Mouse (Mus musculus) forebrain, postnatal 0 days (tissue): ENCODE data around the gene Defb23. TPM values are rescaled to one million over a fixed set of nuclear protein-coding genes. Genes with fewer than 3 reads are reported as not detected.

Experiments
- ATAC-seq: fragments of 200-750 bp; cut with Nextera tagmentation; 2 replicates; pipeline ENCODE4 v1.8.0; 2017; ENCODE audit warnings: mild to moderate bottlenecking, moderate library complexity
- DNase-seq: peaks from one replicate; pipeline ENCODE4 v3.0.0-alpha.2; 2015
- H3K27ac ChIP-seq: fragments of 300-500 bp; sonication (generic); 2 replicates; pipeline ENCODE4 v1.5.1; 2014; ENCODE audit warnings: low read depth, mild to moderate bottlenecking, antibody characterized with exemption, low read length, moderate library complexity, mixed read lengths
- H3K27me3 ChIP-seq: fragments of 300-500 bp; sonication (generic); 2 replicates; pipeline ENCODE4 v1.6.1; 2014; ENCODE audit warnings: mild to moderate bottlenecking, low read length, mixed read lengths; ENCODE audit not compliant: insufficient read depth
- H3K36me3 ChIP-seq: fragments of 300-500 bp; sonication (generic); 2 replicates; pipeline ENCODE4 v1.6.1; 2014; ENCODE audit warnings: mild to moderate bottlenecking, moderate library complexity; ENCODE audit not compliant: insufficient read depth
- H3K4me1 ChIP-seq: fragments of 300-500 bp; sonication (generic); 2 replicates; pipeline ENCODE4 v1.6.1; 2014; ENCODE audit warnings: antibody characterized with exemption; ENCODE audit not compliant: insufficient read depth
- H3K4me2 ChIP-seq: fragments of 300-500 bp; sonication (generic); 2 replicates; pipeline ENCODE4 v1.6.1; 2014; ENCODE audit warnings: low read depth, mild to moderate bottlenecking, moderate library complexity
- H3K4me3 ChIP-seq: fragments of 300-500 bp; sonication (generic); 2 replicates; pipeline ENCODE4 v1.5.1; 2014; ENCODE audit warnings: low read depth, low read length, mixed read lengths
- H3K9ac ChIP-seq: fragments of 300-500 bp; sonication (generic); 2 replicates; pipeline ENCODE4 v1.6.1; 2014; ENCODE audit warnings: mild to moderate bottlenecking
- H3K9me3 ChIP-seq: fragments of 300-500 bp; sonication (generic); 2 replicates; pipeline ENCODE4 v1.6.1; 2016; ENCODE audit warnings: low read length
- CTCF ChIP-seq: sonication (generic); IDR thresholded peaks from 2 replicates; pipeline ENCODE4 v1.5.1; 2016; ENCODE audit warnings: antibody characterized with exemption, control low read depth, low read depth
- WGBS: fragments of 180-500 bp; shearing (Covaris S2); extraction: QIAGEN DNeasy Blood & Tissue Kit; methylation state at CpG from one replicate; pipeline ENCODE4 v1.1.7; 2014; 5-methylcytosine and 5-hydroxymethylcytosine counted together
- polyA plus RNA-seq: library from polyadenylated mRNA; unstranded; fragments of >200 nt; fragmentation: Nextera tagmentation; extraction: Ambion mirVana; gene quantifications from 2 replicates; pipeline ENCODE4 v1.2.1, GENCODE M21; 2015
- total RNA-seq: library from RNA; depleted of rRNA; stranded (reverse); fragments of >200 nt; gene quantifications from 2 replicates; pipeline ENCODE4 v1.2.3, GENCODE M21; 2014; rRNA removed

Gene Defb23
- total RNA-seq (not detected in 2 replicates), polyA plus RNA-seq (not detected in 2 replicates)

GRCm38 (mm10) chr2:152464570-152465150, at the start of gene Defb23:
Defb23 (minus strand) TSS chr2:152464620.
- DNase-seq (no peak), ATAC-seq (no peak)
- Histone ChIP-seq H3K4me2 (no peak within 1 kb of the TSS), H3K27ac (no peak within 1 kb of the TSS), H3K4me3 (no peak within 1 kb of the TSS), H3K9me3 (no peaks in the 10 kb centered on the region), H3K27me3 (no peaks in the 10 kb centered on the region), H3K9ac (no peak within 1 kb of the TSS), H3K36me3 (no peaks in the 10 kb centered on the region), H3K4me1 (no peaks in the 10 kb centered on the region)
- 0 out of 2 replicates have a peak, but pooled peaks have one; percentile 5 for TF ChIP-seq CTCF
- 84% methylated on average over 3 of the region's 3 CpGs for WGBS

GRCm38 (mm10) chr2:152511592-152511991, 47.2 kb upstream of the Defb23 start, which contains the start of gene Defb26:
Defb26 (minus strand) TSS chr2:152511692.
- Histone ChIP-seq H3K36me3 (no peaks in the 10 kb centered on the region), H3K4me3 (no peak within 1 kb of the TSS), H3K27me3 (no peaks in the 10 kb centered on the region), H3K4me2 (no peak within 1 kb of the TSS), H3K9ac (no peak within 1 kb of the TSS), H3K9me3 (no peaks in the 10 kb centered on the region), H3K27ac (no peak within 1 kb of the TSS), H3K4me1 (no peaks in the 10 kb centered on the region)
- no peak for DNase-seq
- 78% methylated on average over 1 of the region's 1 CpGs for WGBS
- ATAC-seq = no peak
- TF ChIP-seq CTCF = no peak

GRCm38 (mm10) chr2:152503950-152504349, 39.5 kb upstream of the Defb23 start:
- no peak overlapping the region for H3K4me3 ChIP-seq

GRCm38 (mm10) chr2:152500863-152501229, 36.4 kb upstream of the Defb23 start:
- ATAC-seq (no peak), DNase-seq (no peak)
- TF ChIP-seq CTCF = peak; percentile 27
- H3K9me3 ChIP-seq = no peaks in the 10 kb centered on the region
- H3K4me1 ChIP-seq = no peaks in the 10 kb centered on the region
- H3K36me3 ChIP-seq = no peaks in the 10 kb centered on the region
- H3K4me3 ChIP-seq = no peak overlapping the region
- no peak overlapping the region for H3K9ac ChIP-seq
- no peaks in the 10 kb centered on the region for H3K27me3 ChIP-seq
- H3K4me2 ChIP-seq = no peak overlapping the region
- 83% methylated on average over 6 of the region's 6 CpGs for WGBS
- H3K27ac ChIP-seq = no peak overlapping the region

More at GRCm38 (mm10) chr2:152503950-152504349, 39.5 kb upstream of the Defb23 start:
- H3K4me2 ChIP-seq = no peak overlapping the region
- no peaks in the 10 kb centered on the region for H3K27me3 ChIP-seq
- TF ChIP-seq CTCF = no peak
- no peaks in the 10 kb centered on the region for H3K9me3 ChIP-seq
- DNase-seq (no peak), ATAC-seq (no peak)
- WGBS = 94% methylated on average over 2 of the region's 2 CpGs
- no peaks in the 10 kb centered on the region for H3K4me1 ChIP-seq
- no peak overlapping the region for H3K9ac ChIP-seq
- H3K36me3 ChIP-seq = no peaks in the 10 kb centered on the region
- no peak overlapping the region for H3K27ac ChIP-seq

- TF ChIP-seq CTCF = no peak
- DNase-seq = no peak
These were observed 35.9 kb upstream of the Defb23 start for GRCm38 (mm10) chr2:152500204-152500862.

GRCm38 (mm10) chr2:152498020-152498419, 33.6 kb upstream of the Defb23 start:
- no peak overlapping the region for H3K9ac ChIP-seq
- H3K4me1 ChIP-seq = no peaks in the 10 kb centered on the region
- H3K9me3 ChIP-seq = no peaks in the 10 kb centered on the region
- no peak overlapping the region for H3K4me3 ChIP-seq
- H3K27me3 ChIP-seq = no peaks in the 10 kb centered on the region
- no peak for TF ChIP-seq CTCF
- H3K27ac ChIP-seq = no peak overlapping the region
- H3K36me3 ChIP-seq = no peaks in the 10 kb centered on the region
- 81% methylated on average over 6 of the region's 6 CpGs for WGBS
- DNase-seq (no peak), ATAC-seq (no peak)
- H3K4me2 ChIP-seq = no peak overlapping the region

More at GRCm38 (mm10) chr2:152500204-152500862, 35.9 kb upstream of the Defb23 start:
- Histone ChIP-seq H3K27me3 (no peaks in the 10 kb centered on the region), H3K9me3 (no peaks in the 10 kb centered on the region), H3K36me3 (no peaks in the 10 kb centered on the region), H3K9ac (no peak overlapping the region), H3K27ac (no peak overlapping the region), H3K4me2 (no peak overlapping the region), H3K4me1 (no peaks in the 10 kb centered on the region), H3K4me3 (no peak overlapping the region)
- no peak for ATAC-seq
- 79% methylated on average over 7 of the region's 7 CpGs for WGBS

GRCm38 (mm10) chr2:152493151-152493550, 28.7 kb upstream of the Defb23 start:
- no peak for DNase-seq

More at GRCm38 (mm10) chr2:152493151-152493550, 28.7 kb upstream of the Defb23 start:
- no peak overlapping the region for H3K9ac ChIP-seq
- no peak overlapping the region for H3K27ac ChIP-seq
- TF ChIP-seq CTCF = no peak
- H3K4me1 ChIP-seq = no peaks in the 10 kb centered on the region
- no peaks in the 10 kb centered on the region for H3K27me3 ChIP-seq
- WGBS = 81% methylated on average over 6 of the region's 6 CpGs
- H3K4me3 ChIP-seq = no peak overlapping the region
- no peak overlapping the region for H3K4me2 ChIP-seq
- no peaks in the 10 kb centered on the region for H3K36me3 ChIP-seq
- no peaks in the 10 kb centered on the region for H3K9me3 ChIP-seq
- no peak for ATAC-seq
